Mouse (Mus musculus) bone marrow macrophage, adult 2 months (primary cell): ENCODE measurements around the gene Cdc14a.

Source experiments
- CTCF ChIP-seq: IDR thresholded peaks from 2 replicates; pipeline ENCODE4 v1.5.1; 2012; ENCODE audit warnings: low read depth, mild to moderate bottlenecking, low read length, moderate library complexity
- POLR2A ChIP-seq: IDR thresholded peaks from 2 replicates; pipeline ENCODE4 v1.6.1; 2012; ENCODE audit warnings: mild to moderate bottlenecking, low read depth, low read length, borderline replicate concordance

- TF ChIP-seq CTCF (no peak), POLR2A (no peak)
Measured at GRCm38 (mm10) chr3:116408856-116409255, 15.0 kb downstream of the Cdc14a start.
